Mouse (Mus musculus) layer of hippocampus, adult 11-12 months (tissue): ENCODE measurements around the gene Vwa7.

Experiments used
- DNase-seq: peaks from one replicate; pipeline ENCODE4 v3.0.0; 2022; ENCODE audit warnings: low spot score

The Vwa7 gene

DNA sequence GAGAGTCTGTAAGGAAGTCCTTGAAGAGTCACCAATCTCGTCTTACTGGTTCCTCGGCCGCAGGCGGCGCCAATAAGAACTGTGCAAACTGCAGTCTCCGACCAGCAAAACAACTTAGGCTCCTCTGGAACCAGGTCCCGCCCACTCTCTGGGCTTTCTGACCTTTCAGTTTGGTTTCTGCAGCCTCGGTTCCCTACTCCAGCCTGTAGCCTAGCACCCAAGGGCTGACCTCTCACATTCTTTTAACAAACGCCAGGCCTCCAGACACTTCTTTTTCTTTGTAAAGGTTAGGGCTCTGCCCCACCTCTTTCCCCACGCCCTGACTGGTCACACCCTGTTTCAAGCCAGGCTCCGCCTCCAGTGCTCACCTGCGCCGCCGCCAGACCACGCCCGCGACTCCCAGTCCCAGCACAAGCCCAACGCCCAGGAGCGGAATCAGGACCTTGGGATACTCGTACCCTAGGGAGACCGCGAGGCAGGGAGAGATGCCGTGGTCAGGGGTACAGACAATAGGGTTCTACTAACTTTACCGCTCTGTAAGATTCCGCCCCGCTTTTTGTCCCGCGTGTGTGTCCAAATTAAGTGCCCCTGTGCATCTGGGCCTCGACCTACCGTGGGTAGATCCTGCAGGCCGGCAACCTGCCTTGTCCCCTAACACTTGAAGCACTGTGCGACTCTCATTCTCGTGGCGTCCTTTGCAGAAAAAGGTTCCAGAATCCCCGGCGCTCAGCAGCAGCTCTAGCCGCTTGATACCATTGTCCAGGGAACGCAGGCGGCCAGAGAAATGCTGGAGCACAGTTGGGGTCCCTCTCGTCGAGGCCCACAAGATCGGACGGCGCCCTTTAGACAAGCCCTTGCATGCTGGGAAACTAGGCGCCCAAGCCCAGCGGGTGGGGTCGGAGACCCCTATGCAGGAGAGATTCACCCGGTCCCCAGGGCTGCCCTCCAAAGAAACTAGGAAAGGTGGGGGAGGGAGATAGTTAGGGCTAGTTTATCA is 48.9 kb downstream of the Vwa7 start, which contains the start of gene Ly6g6c:
TSS of gene Ly6g6c (plus strand) at position 438 of the 997 bp plus-strand sequence.
- no peak for DNase-seq

DNA sequence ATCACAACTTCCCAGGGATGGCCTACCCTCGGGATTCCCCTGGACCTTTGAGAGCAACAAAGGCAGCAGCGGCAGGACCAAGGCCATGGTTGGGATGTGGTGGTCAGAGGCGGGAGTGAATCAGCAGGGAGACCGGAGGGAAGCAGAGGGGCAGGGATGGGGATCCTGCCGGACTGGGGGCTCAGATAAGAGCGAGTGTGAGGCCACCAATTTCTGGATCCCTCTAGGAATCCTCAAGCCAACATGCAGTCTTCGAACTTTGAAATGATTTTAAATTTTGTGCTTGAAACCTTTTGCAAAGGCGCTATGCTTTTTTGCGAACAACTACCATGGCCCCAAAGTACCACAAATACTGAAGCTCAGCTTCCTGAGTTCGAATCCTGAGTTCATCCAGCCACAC is 49.7 kb downstream of the Vwa7 start, which contains the start of gene Mpig6b:
TSS of gene Mpig6b (minus strand) at position 101 of the 400 bp plus-strand sequence.
- DNase-seq: no peak

DNA sequence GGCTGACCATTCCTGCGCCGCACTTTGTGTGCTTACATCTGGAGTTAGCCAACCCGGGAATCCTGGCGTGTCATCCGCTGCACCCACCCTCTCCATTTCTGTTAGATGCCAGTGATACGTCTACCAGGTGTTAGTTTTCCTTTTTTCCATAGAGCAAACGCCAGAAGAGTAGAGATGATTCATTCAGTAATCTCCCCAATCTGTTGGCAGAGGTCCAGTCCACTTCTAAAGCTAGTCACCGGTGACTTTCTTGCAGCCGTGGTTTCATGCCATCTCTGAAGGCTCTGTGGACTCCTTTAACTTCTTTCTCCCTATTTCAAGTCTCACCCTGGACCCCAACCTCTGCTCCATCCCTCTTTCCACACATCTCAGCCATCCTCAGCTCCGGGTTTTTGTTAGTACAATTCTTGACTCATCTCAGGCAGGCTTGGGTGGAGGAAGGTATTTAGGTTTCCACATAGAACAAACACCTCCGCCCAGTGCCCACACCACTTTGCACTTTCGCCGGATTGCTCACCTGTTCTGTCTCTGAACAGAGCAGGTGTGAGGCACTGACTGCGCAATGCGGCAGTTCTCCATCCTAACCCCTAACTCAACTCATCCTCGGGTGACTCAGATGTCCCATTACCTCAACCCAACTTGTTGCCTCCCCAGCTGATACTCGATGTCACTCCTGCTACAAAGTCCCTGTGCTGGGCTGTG is 52.0 kb downstream of the Vwa7 start:
- no peak for DNase-seq

DNA sequence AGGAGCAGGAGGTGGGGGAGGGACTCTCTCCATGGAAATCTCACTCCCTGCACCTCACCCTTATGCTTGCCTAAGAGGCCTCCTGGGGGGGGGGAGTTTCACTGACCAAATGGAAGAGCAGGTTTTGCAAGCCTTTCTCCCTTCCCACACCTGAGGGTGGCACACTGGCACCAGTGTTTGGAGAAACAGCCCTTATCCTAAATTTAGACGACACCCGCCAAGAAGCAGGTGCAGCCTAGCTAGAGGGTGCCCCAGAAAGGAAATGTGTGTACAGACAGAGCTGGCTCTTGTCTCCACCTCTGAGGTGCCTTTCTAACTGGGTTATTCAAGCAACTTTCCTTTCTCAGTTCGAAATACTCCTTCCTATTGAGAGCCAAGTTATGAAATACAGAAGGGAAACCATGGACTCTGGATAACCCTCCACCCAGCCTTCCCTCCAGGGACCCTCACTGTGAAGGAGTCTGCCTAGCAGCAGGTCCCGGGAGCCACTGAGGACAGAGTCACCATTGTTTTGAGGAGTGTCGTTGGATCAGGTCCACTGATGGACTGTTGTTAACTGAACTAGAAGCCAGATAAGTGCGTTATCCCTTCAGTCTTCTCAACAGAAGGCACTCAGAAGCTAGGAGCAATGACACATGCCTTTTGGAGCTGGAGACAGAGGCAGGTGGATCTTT is 54.3 kb downstream of the Vwa7 start:
- DNase-seq: no peak

DNA sequence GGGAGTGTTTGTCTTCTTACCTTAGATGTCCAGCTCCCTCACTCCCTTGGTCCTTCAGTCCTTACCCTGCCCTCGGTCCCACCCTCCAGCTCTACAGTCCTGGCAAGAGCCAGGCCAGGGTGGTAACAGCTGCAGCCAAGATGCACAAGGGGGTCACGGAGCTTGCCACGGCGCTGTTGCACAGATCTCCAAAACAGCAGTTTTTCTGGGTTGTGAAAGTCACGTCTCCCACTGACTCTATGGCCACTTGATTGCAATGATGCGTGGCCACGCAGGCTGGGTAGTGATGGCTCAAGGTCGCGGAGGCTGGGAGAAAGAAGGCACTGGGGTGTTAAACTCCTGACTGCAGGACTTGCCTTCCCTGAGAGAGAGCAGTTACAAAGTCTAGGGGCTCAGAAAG is 55.1 kb downstream of the Vwa7 start:
- DNase-seq: no peak

DNA sequence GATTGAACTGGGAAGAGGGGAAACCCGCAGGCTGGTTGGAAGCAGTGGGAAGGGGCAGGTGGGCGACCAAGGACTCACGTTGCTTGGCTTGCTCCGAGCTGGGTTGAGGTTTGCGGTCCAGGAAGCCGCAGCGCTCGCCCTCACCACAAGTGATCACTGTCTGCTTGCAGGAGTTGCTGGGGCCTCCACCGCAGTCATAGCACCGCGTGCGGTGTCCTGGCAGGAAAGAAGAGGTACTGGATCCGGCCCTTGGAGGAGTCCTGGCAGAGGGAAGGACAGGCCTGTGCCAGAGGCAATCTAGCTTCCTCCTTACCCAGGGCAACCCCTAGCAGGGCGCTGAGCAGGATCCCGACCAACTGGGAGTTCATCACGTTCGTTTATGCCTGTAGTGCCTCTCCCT is 57.7 kb downstream of the Vwa7 start:
- DNase-seq: no peak
